Mouse (Mus musculus) intestine, postnatal 0 days (tissue): ENCODE results near the gene Clic3. TPM values are rescaled to one million over a fixed set of nuclear protein-coding genes. Genes with fewer than 3 reads are reported as not detected.
"Not testable (repeated sequence)": the region's sequence is repeated elsewhere in the genome, so short reads cannot be mapped to it uniquely, and the experiment has no call there.

Experiments used
- ATAC-seq: fragments of 200-750 bp; cut with Nextera tagmentation; 2 replicates; pipeline ENCODE4 v1.8.0; 2017; ENCODE audit warnings: mild to moderate bottlenecking, moderate TSS enrichment, moderate library complexity
- H3K27ac ChIP-seq: fragments of 300-500 bp; sonication (generic); 2 replicates; pipeline ENCODE4 v1.5.1; 2014; ENCODE audit warnings: mild to moderate bottlenecking, low read depth, low read length, moderate library complexity
- H3K27me3 ChIP-seq: fragments of 300-500 bp; sonication (generic); replicated peaks from 2 replicates; pipeline ENCODE4 v1.6.1; 2014; ENCODE audit warnings: low read length, mixed read lengths; ENCODE audit not compliant: control insufficient read depth, insufficient read depth
- H3K36me3 ChIP-seq: fragments of 300-500 bp; sonication (generic); 2 replicates; pipeline ENCODE4 v1.6.1; 2014; ENCODE audit warnings: mild to moderate bottlenecking, moderate library complexity; ENCODE audit not compliant: control insufficient read depth, insufficient read depth
- H3K4me1 ChIP-seq: fragments of 300-500 bp; sonication (generic); replicated peaks from 2 replicates; pipeline ENCODE4 v1.6.1; 2014; ENCODE audit warnings: antibody characterized with exemption, low read length, mixed read lengths; ENCODE audit not compliant: control insufficient read depth, insufficient read depth
- H3K4me2 ChIP-seq: fragments of 300-500 bp; sonication (generic); replicated peaks from 2 replicates; pipeline ENCODE4 v1.6.1; 2014; ENCODE audit warnings: low read depth, mild to moderate bottlenecking, moderate library complexity
- H3K4me3 ChIP-seq: fragments of 300-500 bp; sonication (generic); 2 replicates; pipeline ENCODE4 v1.5.1; 2014; ENCODE audit warnings: low read depth, low read length
- H3K9ac ChIP-seq: fragments of 300-500 bp; sonication (generic); 2 replicates; pipeline ENCODE4 v1.6.1; 2014; ENCODE audit warnings: mild to moderate bottlenecking, low read depth, low read length
- H3K9me3 ChIP-seq: fragments of 300-500 bp; sonication (generic); 2 replicates; pipeline ENCODE4 v1.6.1; 2016; ENCODE audit warnings: mixed run types; ENCODE audit not compliant: control insufficient read depth
- CTCF ChIP-seq: sonication (generic); IDR thresholded peaks from 2 replicates; pipeline ENCODE4 v1.5.1; 2016; ENCODE audit warnings: low read depth, mild to moderate bottlenecking, control low read depth, antibody characterized with exemption, moderate library complexity
- WGBS: fragments of 180-500 bp; shearing (Covaris S2); extraction: QIAGEN DNeasy Blood & Tissue Kit; methylation state at CpG from one replicate; pipeline ENCODE4 v1.1.7; 2014; 5-methylcytosine and 5-hydroxymethylcytosine counted together
- polyA plus RNA-seq: library from polyadenylated mRNA; unstranded; fragments of >200 nt; fragmentation: Nextera tagmentation; extraction: Ambion mirVana; gene quantifications from 2 replicates; pipeline ENCODE4 v1.2.1, GENCODE M21; 2015

Gene Clic3
- polyA plus RNA-seq, result 2.0 and 2.8 TPM in 2 replicates

GRCm38 (mm10) chr2:25456205-25456953 is at the start of gene Clic3:
TSS of gene Clic3 (plus strand) at chr2:25456838.
- H3K4me2 ChIP-seq, result peak within 1 kb of the TSS; percentile 1
- H3K27ac ChIP-seq, result no peak within 1 kb of the TSS
- no peaks in the 10 kb centered on the region for H3K9me3 ChIP-seq
- H3K4me3 ChIP-seq, result no peak within 1 kb of the TSS
- no peak for TF ChIP-seq CTCF
- peaks cover 3% of the 10 kb centered on the region for H3K4me1 ChIP-seq
- no peak within 1 kb of the TSS for H3K9ac ChIP-seq
- peaks cover 5% of the 10 kb centered on the region; the same call in 1 of the 2 replicates for H3K36me3 ChIP-seq
- H3K27me3 ChIP-seq, result no peaks in the 10 kb centered on the region
- 23% methylated on average over 14 of the region's 14 CpGs for WGBS
- ATAC-seq, result 0 out of 2 replicates have a peak, but pooled peaks have one; percentile 7

- ATAC-seq, result no peak
- Histone ChIP-seq H3K27ac (no peak overlapping the region), H3K4me3 (no peak overlapping the region), H3K27me3 (no peaks in the 10 kb centered on the region), H3K4me1 (no peaks in the 10 kb centered on the region), H3K9ac (no peak overlapping the region), H3K36me3 (no peaks in the 10 kb centered on the region), H3K9me3 (no peaks in the 10 kb centered on the region), H3K4me2 (no peak overlapping the region)
- WGBS, result 87% methylated on average over 10 of the region's 10 CpGs
- TF ChIP-seq CTCF, result no peak
Observed at GRCm38 (mm10) chr2:25408908-25409307, 47.7 kb upstream of the Clic3 start.

GRCm38 (mm10) chr2:25413436-25413835 is 43.2 kb upstream of the Clic3 start:
- not testable (repeated sequence) for H3K27me3 ChIP-seq, ATAC-seq

GRCm38 (mm10) chr2:25417426-25417825 is 39.2 kb upstream of the Clic3 start:
- Histone ChIP-seq H3K9me3 (no peaks in the 10 kb centered on the region), H3K4me3 (no peak overlapping the region), H3K4me1 (no peaks in the 10 kb centered on the region), H3K4me2 (no peak overlapping the region), H3K36me3 (no peaks in the 10 kb centered on the region), H3K27me3 (no peaks in the 10 kb centered on the region), H3K27ac (no peak overlapping the region), H3K9ac (no peak overlapping the region)
- no peak for TF ChIP-seq CTCF
- ATAC-seq, result no peak
- 37% methylated on average over 3 of the region's 3 CpGs for WGBS

More at GRCm38 (mm10) chr2:25413436-25413835, 43.2 kb upstream of the Clic3 start:
- TF ChIP-seq CTCF, result peak; percentile 38; the same call in 1 of the 2 replicates
- not testable (repeated sequence) for H3K36me3 ChIP-seq, H3K4me2 ChIP-seq, H3K4me1 ChIP-seq, H3K27ac ChIP-seq, H3K4me3 ChIP-seq, H3K9ac ChIP-seq, H3K9me3 ChIP-seq

- H3K4me3 ChIP-seq, result no peak overlapping the region
- no peak for ATAC-seq
- no peak overlapping the region for H3K9ac ChIP-seq
- H3K36me3 ChIP-seq, result no peaks in the 10 kb centered on the region
- no peaks in the 10 kb centered on the region for H3K9me3 ChIP-seq
- peaks cover 9% of the 10 kb centered on the region; the same call in 1 of the 2 replicates for H3K27me3 ChIP-seq
- WGBS, result 26% methylated on average over 3 of the region's 3 CpGs
- no peak overlapping the region for H3K27ac ChIP-seq
- TF ChIP-seq CTCF, result peak; percentile 78
- 0 out of 2 replicates have a peak, but pooled peaks cover 2% of the 10 kb centered on the region for H3K4me1 ChIP-seq
- H3K4me2 ChIP-seq, result no peak overlapping the region
Observed at GRCm38 (mm10) chr2:25421896-25422295, 34.7 kb upstream of the Clic3 start.

- 52% methylated on average over 17 of the region's 17 CpGs for WGBS
- no peak within 1 kb of the TSS for H3K27ac ChIP-seq
- no peak for ATAC-seq
Observed at GRCm38 (mm10) chr2:25422587-25423410, 33.8 kb upstream of the Clic3 start, which contains the start of gene Fut7. TSS of gene Fut7 (plus strand) at chr2:25423267.

More at GRCm38 (mm10) chr2:25422587-25423410, 33.8 kb upstream of the Clic3 start, which contains the start of gene Fut7:
- H3K9me3 ChIP-seq, result no peaks in the 10 kb centered on the region
- 0 out of 2 replicates have a peak, but pooled peaks cover 2% of the 10 kb centered on the region for H3K4me1 ChIP-seq
- peaks cover 9% of the 10 kb centered on the region; the same call in 1 of the 2 replicates for H3K27me3 ChIP-seq
- H3K9ac ChIP-seq, result no peak within 1 kb of the TSS
- no peak within 1 kb of the TSS for H3K4me2 ChIP-seq
- no peaks in the 10 kb centered on the region for H3K36me3 ChIP-seq
- 0 out of 2 replicates have a peak, but pooled peaks have one; percentile 7 for TF ChIP-seq CTCF
- H3K4me3 ChIP-seq, result no peak within 1 kb of the TSS
